In the genomic region with DNA sequence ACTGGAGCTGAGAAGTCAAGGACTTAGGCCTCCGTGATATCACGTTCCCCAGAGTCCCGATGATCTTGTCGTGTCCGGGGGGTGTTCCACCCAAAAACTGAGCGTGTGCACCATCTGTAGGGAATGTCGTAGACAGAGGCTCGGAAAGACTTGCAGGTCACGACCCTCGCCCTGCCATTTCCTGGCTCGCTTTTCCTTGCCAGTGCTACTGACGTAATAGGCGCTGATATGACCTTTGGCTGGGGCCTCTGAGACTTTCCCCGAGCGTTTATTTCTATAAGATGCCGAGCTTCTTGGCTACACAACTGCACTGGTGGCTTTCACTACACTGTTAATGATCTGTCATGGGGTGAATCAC, we compare ENCODE assay signal across 8 mouse cellular contexts. TPM values are rescaled to one million over a fixed set of nuclear protein-coding genes. Genes with fewer than 3 reads are reported as not detected.
A peak's percentile ranks its signal among the peaks of the same experiment; 100 is the strongest.
DNase-seq lines count a peak whose midpoint lies in the region; ATAC-seq and TF ChIP-seq lines count a peak whose summit lies in the region.

No protein-coding gene starts in this region.

- peak overlapping the region; percentile 55 for H3K9ac ChIP-seq in heart, adult 2 months (ENCODE audit: low read depth, low read length)
- H3K9ac ChIP-seq in forebrain, embryonic 15.5 days (replicated peaks) = peak overlapping the region; percentile 66
- peak overlapping the region; percentile 70 for H3K9ac ChIP-seq in liver, postnatal 0 days (replicated peaks)

- H3K4me2 ChIP-seq in forebrain, embryonic 15.5 days (replicated peaks) = peak overlapping the region; percentile 81
- peak overlapping the region; percentile 75 for H3K4me2 ChIP-seq in liver, postnatal 0 days (ENCODE audit: low read depth, low read length)

- no peaks in the 10 kb centered on the region for H3K9me3 ChIP-seq in forebrain, embryonic 15.5 days
- H3K9me3 ChIP-seq in liver, postnatal 0 days (ENCODE audit: low read length) = no peaks in the 10 kb centered on the region

- no peak for DNase-seq in heart, adult 2 months
- no peak for DNase-seq in heart, postnatal 25 days (ENCODE audit: low spot score)
- no peak for DNase-seq in liver, postnatal 0 days
- no peak for DNase-seq in frontal cortex, postnatal 14 days (ENCODE audit: low spot score in 2 of 2)
- DNase-seq in frontal cortex, adult 2 months (ENCODE audit: extremely low spot score in 1 of 2, low spot score in 1 of 2) = no peak
- no peak for DNase-seq in retina, postnatal 1 day

- intact Hi-C loops in heart, adult 2 months (cut with DNase I) = loop anchor here (2.0 kb wide), 3 partner anchors 15 to 29 kb away; partner anchors contain the start of genes Rnf225 and Zfp324
- intact Hi-C loops in heart, postnatal 25 days (cut with DNase I) = loop anchor here (2.0 to 5.0 kb wide), 3 partner anchors 15 to 38 kb away; partner anchors contain the start of genes Rps5 and Zfp324

- peak overlapping the region; percentile 76 for H3K4me3 ChIP-seq in heart, adult 2 months
- H3K4me3 ChIP-seq in forebrain, embryonic 15.5 days = peak overlapping the region; percentile 45
- peak overlapping the region; percentile 58 for H3K4me3 ChIP-seq in liver, postnatal 0 days (ENCODE audit: low read depth, low read length)

- peak; percentile 31 for ATAC-seq in CD4-positive, CD25-positive, alpha-beta regulatory T cell, adult 4 months
- ATAC-seq in forebrain, embryonic 15.5 days (replicated peaks) = peak; percentile 21
- peak; percentile 43 for ATAC-seq in liver, postnatal 0 days

- no peaks in the 10 kb centered on the region for H3K79me2 ChIP-seq in heart, adult 2 months (replicated peaks; ENCODE audit: control insufficient read depth, insufficient read depth, low read length)

- TF ChIP-seq EP300 in heart, adult 2 months (IDR thresholded peaks at IDR 0.05; ENCODE audit: insufficient read depth, low read depth, low read length) = no peak
- peak; percentile 6; the same call in 1 of the 2 replicates for TF ChIP-seq EP300 in liver, postnatal 0 days (IDR thresholded peaks at IDR 0.05; ENCODE audit: low read depth)

- peaks cover 2% of the 10 kb centered on the region for H3K4me1 ChIP-seq in heart, adult 2 months (ENCODE audit: control insufficient read depth, insufficient read depth, low read length)
- H3K4me1 ChIP-seq in forebrain, embryonic 15.5 days = peaks cover 13% of the 10 kb centered on the region
- peaks cover 16% of the 10 kb centered on the region for H3K4me1 ChIP-seq in liver, postnatal 0 days (ENCODE audit: insufficient read depth)

- no peak for TF ChIP-seq CTCF in heart, adult 2 months (IDR thresholded peaks at IDR 0.05)
- no peak for TF ChIP-seq CTCF in liver, postnatal 0 days (IDR thresholded peaks at IDR 0.05; ENCODE audit: low read depth)

- no peaks in the 10 kb centered on the region for H3K27me3 ChIP-seq in heart, adult 2 months (ENCODE audit: control insufficient read depth, insufficient read depth, low read length)
- no peaks in the 10 kb centered on the region for H3K27me3 ChIP-seq in forebrain, embryonic 15.5 days
- H3K27me3 ChIP-seq in liver, postnatal 0 days (ENCODE audit: insufficient read depth, low read length) = no peaks in the 10 kb centered on the region

- under 1% methylated on average over 16 of the region's 16 CpGs for whole genome bisulfite sequencing in heart, adult 2 months
- 11% methylated on average over 16 of the region's 16 CpGs for WGBS in forebrain, embryonic 15.5 days
- 5% methylated on average over 16 of the region's 16 CpGs for WGBS in liver, postnatal 0 days (ENCODE audit: insufficient replicate concordance)

- H3K27ac ChIP-seq in heart, adult 2 months = peak overlapping the region; percentile 72
- peak overlapping the region; percentile 94 for H3K27ac ChIP-seq in forebrain, embryonic 15.5 days (replicated peaks)
- H3K27ac ChIP-seq in liver, postnatal 0 days (ENCODE audit: low read depth) = peak overlapping the region; percentile 69

- no peaks in the 10 kb centered on the region for H3K36me3 ChIP-seq in heart, adult 2 months (ENCODE audit: control insufficient read depth, insufficient read depth, low read length)
- H3K36me3 ChIP-seq in forebrain, embryonic 15.5 days = no peaks in the 10 kb centered on the region
- H3K36me3 ChIP-seq in liver, postnatal 0 days (replicated peaks; ENCODE audit: insufficient read depth, low read length) = no peaks in the 10 kb centered on the region

- TF ChIP-seq POLR2A in heart, adult 2 months (IDR thresholded peaks at IDR 0.05; ENCODE audit: insufficient read depth, low read depth, low read length) = no peak

RNA-seq across cellular contexts. Expression of gene Zfp324, which starts 15.8 kb away (rescaled TPM):
- 1 to 10 TPM; 2.6 to 3.6 TPM for total RNA-seq in heart, adult 2 months (2021)
- polyA plus RNA-seq in heart, adult 2 months (2012; rRNA removed) = 2.3 and 2.9 TPM in 2 replicates
- total RNA-seq in heart, postnatal 25 days (2021) = 1 to 10 TPM; 3.2 to 4.6 TPM
- polyA plus RNA-seq in CD4-positive, CD25-positive, alpha-beta regulatory T cell, adult 4 months (2017; shearing (Covaris generic)) = 1 to 10 TPM; 2.2 to 2.7 TPM
- polyA plus RNA-seq in forebrain, embryonic 15.5 days (2015; fragmentation: Nextera tagmentation; extraction: Ambion mirVana) = 15.9 TPM in 2 replicates
- polyA plus RNA-seq in liver, postnatal 0 days (2015; fragmentation: Nextera tagmentation; extraction: Ambion mirVana) = 1.5 and 1.9 TPM in 2 replicates
- polyA plus RNA-seq in frontal cortex, adult 2 months (2012; rRNA removed) = 5.7 and 6.1 TPM in 2 replicates

RNA-seq across cellular contexts. Expression of gene Rnf225, which starts 22.6 kb away (rescaled TPM):
- total RNA-seq in heart, adult 2 months (2021) = under 1 TPM; 0.18 to 0.23 TPM
- polyA plus RNA-seq in heart, adult 2 months (2012; rRNA removed) = 0.12 and 0.14 TPM in 2 replicates
- under 1 TPM; 0.21 to 0.22 TPM for total RNA-seq in heart, postnatal 25 days (2021)
- polyA plus RNA-seq in CD4-positive, CD25-positive, alpha-beta regulatory T cell, adult 4 months (2017; shearing (Covaris generic)) = not detected
- polyA plus RNA-seq in forebrain, embryonic 15.5 days (2015; fragmentation: Nextera tagmentation; extraction: Ambion mirVana) = 0.61 and 0.84 TPM in 2 replicates
- polyA plus RNA-seq in liver, postnatal 0 days (2015; fragmentation: Nextera tagmentation; extraction: Ambion mirVana) = 0.05 TPM in 2 replicates
- 0.69 and 0.86 TPM in 2 replicates for polyA plus RNA-seq in frontal cortex, adult 2 months (2012; rRNA removed)

RNA-seq across cellular contexts. Expression of gene Rps5, which starts 27.8 kb away (rescaled TPM):
- total RNA-seq in heart, adult 2 months (2021) = 100 to 1,000 TPM; 525 to 621 TPM
- polyA plus RNA-seq in heart, adult 2 months (2012; rRNA removed) = 842 and 914 TPM in 2 replicates
- 100 to 1,000 TPM; 507 to 542 TPM for total RNA-seq in heart, postnatal 25 days (2021)
- 1,000 to 10,000 TPM; 2,766 to 2,852 TPM for polyA plus RNA-seq in CD4-positive, CD25-positive, alpha-beta regulatory T cell, adult 4 months (2017; shearing (Covaris generic))
- polyA plus RNA-seq in forebrain, embryonic 15.5 days (2015; fragmentation: Nextera tagmentation; extraction: Ambion mirVana) = 659 and 698 TPM in 2 replicates
- polyA plus RNA-seq in liver, postnatal 0 days (2015; fragmentation: Nextera tagmentation; extraction: Ambion mirVana) = 556 and 564 TPM in 2 replicates
- 776 and 848 TPM in 2 replicates for polyA plus RNA-seq in frontal cortex, adult 2 months (2012; rRNA removed)

RNA-seq across cellular contexts. Expression of gene Zfp446, which starts 27.8 kb away (rescaled TPM):
- total RNA-seq in heart, adult 2 months (2021) = 1 to 10 TPM; 2.2 to 2.9 TPM
- polyA plus RNA-seq in heart, adult 2 months (2012; rRNA removed) = 4.2 and 6.4 TPM in 2 replicates
- 1 to 10 TPM; 2.5 to 3.0 TPM for total RNA-seq in heart, postnatal 25 days (2021)
- polyA plus RNA-seq in CD4-positive, CD25-positive, alpha-beta regulatory T cell, adult 4 months (2017; shearing (Covaris generic)) = 1 to 10 TPM; 3.8 to 5.7 TPM
- 11.7 and 12.5 TPM in 2 replicates for polyA plus RNA-seq in forebrain, embryonic 15.5 days (2015; fragmentation: Nextera tagmentation; extraction: Ambion mirVana)
- 1.6 and 1.8 TPM in 2 replicates for polyA plus RNA-seq in liver, postnatal 0 days (2015; fragmentation: Nextera tagmentation; extraction: Ambion mirVana)
- 14.1 and 15.1 TPM in 2 replicates for polyA plus RNA-seq in frontal cortex, adult 2 months (2012; rRNA removed)

RNA-seq across cellular contexts. Expression of gene Slc27a5, which starts 48.1 kb away (rescaled TPM):
- not detected for total RNA-seq in heart, adult 2 months (2021)
- 0.59 and 0.82 TPM in 2 replicates for polyA plus RNA-seq in heart, adult 2 months (2012; rRNA removed)
- not detected for total RNA-seq in heart, postnatal 25 days (2021)
- polyA plus RNA-seq in CD4-positive, CD25-positive, alpha-beta regulatory T cell, adult 4 months (2017; shearing (Covaris generic)) = under 1 TPM in 1 of 2 experiments, not detected in 1; 0.54 TPM
- 0.20 and 0.50 TPM in 2 replicates for polyA plus RNA-seq in forebrain, embryonic 15.5 days (2015; fragmentation: Nextera tagmentation; extraction: Ambion mirVana)
- polyA plus RNA-seq in liver, postnatal 0 days (2015; fragmentation: Nextera tagmentation; extraction: Ambion mirVana) = 103 and 122 TPM in 2 replicates
- 0.64 and 1.3 TPM in 2 replicates for polyA plus RNA-seq in frontal cortex, adult 2 months (2012; rRNA removed)
